Mouse (Mus musculus) forebrain, embryonic 14.5 days (tissue): ENCODE results near the gene Mmrn2. TPM values are rescaled to one million over a fixed set of nuclear protein-coding genes. Genes with fewer than 3 reads are reported as not detected.

Source experiments
- ATAC-seq: fragments of 200-750 bp; cut with Nextera tagmentation; 2 replicates; pipeline ENCODE4 v1.8.0; 2017; ENCODE audit warnings: mild to moderate bottlenecking, moderate library complexity
- DNase-seq: peaks from one replicate; pipeline ENCODE4 v3.0.0-alpha.2; 2015; ENCODE audit warnings: low spot score
- H3K27ac ChIP-seq: fragments of 300-500 bp; sonication (generic); 2 replicates; pipeline ENCODE4 v1.5.1; 2014; ENCODE audit warnings: low read depth, mild to moderate bottlenecking, control low read depth, low read length, moderate library complexity
- H3K27me3 ChIP-seq: fragments of 300-500 bp; sonication (generic); replicated peaks from 2 replicates; pipeline ENCODE4 v1.6.1; 2014; ENCODE audit warnings: low read length, control low read depth, mixed read lengths; ENCODE audit not compliant: control insufficient read depth, insufficient read depth
- H3K36me3 ChIP-seq: fragments of 300-500 bp; sonication (generic); 2 replicates; pipeline ENCODE4 v1.6.1; 2014; ENCODE audit warnings: low read length, control low read depth; ENCODE audit not compliant: control insufficient read depth, insufficient read depth
- H3K4me1 ChIP-seq: fragments of 300-500 bp; sonication (generic); 2 replicates; pipeline ENCODE4 v1.6.1; 2014; ENCODE audit warnings: antibody characterized with exemption, low read length, control low read depth; ENCODE audit not compliant: control insufficient read depth, insufficient read depth
- H3K4me2 ChIP-seq: fragments of 300-500 bp; sonication (generic); 2 replicates; pipeline ENCODE4 v1.6.1; 2014; ENCODE audit warnings: mild to moderate bottlenecking, control low read depth, low read length
- H3K4me3 ChIP-seq: fragments of 300-500 bp; sonication (generic); 2 replicates; pipeline ENCODE4 v1.5.1; 2014; ENCODE audit warnings: low read depth, low read length, control low read depth
- H3K9ac ChIP-seq: fragments of 300-500 bp; sonication (generic); 2 replicates; pipeline ENCODE4 v1.6.1; 2014; ENCODE audit warnings: mild to moderate bottlenecking, low read length, control low read depth, moderate library complexity
- H3K9me3 ChIP-seq: fragments of 300-500 bp; sonication (generic); replicated peaks from 2 replicates; pipeline ENCODE4 v1.6.1; 2016; ENCODE audit warnings: low read length, control low read depth, mixed read lengths; ENCODE audit not compliant: control insufficient read depth
- WGBS: fragments of 180-500 bp; shearing (Covaris S2); extraction: QIAGEN DNeasy Blood & Tissue Kit; methylation state at CpG from one replicate; pipeline ENCODE4 v1.1.7; 2014; 5-methylcytosine and 5-hydroxymethylcytosine counted together
- polyA plus RNA-seq: library from polyadenylated mRNA; unstranded; fragments of >200 nt; fragmentation: Nextera tagmentation; extraction: Ambion mirVana; gene quantifications from 2 replicates; pipeline ENCODE4 v1.2.1, GENCODE M21; 2014

Gene Mmrn2
- polyA plus RNA-seq, 1 experiment from 2014 or later = 3.6 TPM

DNA sequence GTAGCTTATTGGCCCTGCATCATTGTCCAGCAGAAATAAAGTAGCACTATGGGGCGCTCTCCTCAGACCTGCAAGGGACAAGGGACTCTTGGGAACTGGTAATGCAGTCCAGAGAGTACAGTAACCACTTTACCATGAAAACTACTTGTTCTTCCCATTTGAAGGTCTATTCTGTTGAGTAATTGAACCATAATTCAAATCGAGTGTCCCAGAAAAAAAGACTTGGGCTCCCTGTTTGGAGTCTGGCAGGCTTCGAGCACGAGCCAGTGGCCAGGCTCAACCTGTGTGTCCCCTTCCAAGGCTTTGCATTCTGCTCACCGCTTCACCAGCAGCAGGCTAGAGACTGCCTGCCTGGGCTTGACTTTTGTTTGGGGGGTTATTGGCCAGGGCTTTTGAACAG, 30.9 kb upstream of the Mmrn2 start:
- Histone ChIP-seq H3K9ac (no peak overlapping the region), H3K9me3 (no peaks in the 10 kb centered on the region), H3K4me2 (no peak overlapping the region), H3K4me3 (no peak overlapping the region), H3K27me3 (no peaks in the 10 kb centered on the region), H3K27ac (no peak overlapping the region), H3K36me3 (peaks cover 47% of the 10 kb centered on the region), H3K4me1 (no peaks in the 10 kb centered on the region)
- DNase-seq (no peak), ATAC-seq (no peak)
- WGBS = 76% methylated on average over 5 of the region's 5 CpGs

DNA sequence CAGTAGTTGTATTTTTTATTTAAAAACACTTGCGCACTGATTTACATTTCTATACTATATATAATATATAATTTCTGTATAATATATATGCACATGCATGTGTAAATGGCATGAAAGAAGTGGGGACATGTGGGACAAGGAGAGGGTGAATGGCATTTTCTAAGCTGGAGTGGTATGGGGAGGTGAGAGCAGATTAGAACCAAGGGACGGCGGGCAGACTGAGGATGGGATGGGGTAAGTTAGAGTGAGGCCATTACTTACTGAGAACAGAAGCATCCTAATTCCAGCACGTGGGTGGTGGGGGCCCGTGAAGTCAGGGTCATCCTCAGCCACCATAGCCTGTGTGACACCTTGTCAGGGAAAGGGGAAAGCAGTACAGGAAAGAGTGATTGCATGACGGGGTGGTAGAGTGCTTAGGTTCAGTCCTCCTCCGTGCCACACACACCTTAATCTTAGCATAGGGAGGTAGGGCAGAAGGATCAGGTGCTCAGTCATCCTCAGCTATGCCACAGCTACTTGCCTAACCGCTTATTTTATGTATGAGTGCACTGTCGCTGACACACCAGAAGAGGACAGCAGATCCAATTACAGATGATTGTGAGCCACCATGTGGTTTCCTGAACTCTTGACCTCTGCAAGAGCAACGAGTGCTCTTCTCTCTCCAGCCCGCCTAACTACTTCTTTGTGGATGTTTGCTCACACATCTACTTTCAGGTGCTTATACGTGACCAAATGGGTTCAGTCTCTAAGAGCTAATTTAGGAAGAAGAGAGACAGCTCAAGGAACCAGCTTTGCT, 29.3 kb upstream of the Mmrn2 start:
- no peak overlapping the region for H3K4me2 ChIP-seq
- H3K36me3 ChIP-seq = peaks cover 35% of the 10 kb centered on the region
- H3K4me3 ChIP-seq = no peak overlapping the region
- no peak overlapping the region for H3K9ac ChIP-seq
- H3K4me1 ChIP-seq = no peaks in the 10 kb centered on the region
- peak; percentile 15; the same call in 1 of the 2 replicates for ATAC-seq
- peak; percentile 7 for DNase-seq
- no peaks in the 10 kb centered on the region for H3K9me3 ChIP-seq
- H3K27me3 ChIP-seq = no peaks in the 10 kb centered on the region
- H3K27ac ChIP-seq = no peak overlapping the region
- 63% methylated on average over 12 of the region's 12 CpGs for WGBS

DNA sequence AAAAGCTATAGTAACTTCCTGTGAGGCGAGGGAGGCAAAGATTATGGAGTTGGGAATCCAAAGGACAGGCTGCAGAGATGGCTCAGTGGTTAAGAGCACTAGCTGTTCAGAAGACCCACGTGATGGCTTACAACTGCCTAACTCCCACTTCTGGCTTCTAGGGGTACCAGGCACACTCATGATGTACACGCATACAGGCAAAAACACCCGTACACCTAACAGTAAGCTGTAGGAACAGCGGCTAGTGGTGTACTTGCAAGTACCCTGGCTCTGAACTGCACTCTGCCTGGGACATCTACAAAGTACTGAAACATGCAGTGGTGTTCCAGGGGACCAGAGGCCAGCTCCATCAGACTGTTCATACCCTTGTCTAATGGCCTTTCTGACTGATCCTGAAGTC, 28.2 kb upstream of the Mmrn2 start:
- 95% methylated on average over 5 of the region's 5 CpGs for WGBS
- no peak overlapping the region for H3K9ac ChIP-seq
- no peaks in the 10 kb centered on the region for H3K9me3 ChIP-seq
- no peak overlapping the region for H3K4me3 ChIP-seq
- ATAC-seq = no peak
- DNase-seq = no peak
- peaks cover 24% of the 10 kb centered on the region for H3K36me3 ChIP-seq
- no peak overlapping the region for H3K27ac ChIP-seq
- no peak overlapping the region for H3K4me2 ChIP-seq
- no peaks in the 10 kb centered on the region for H3K27me3 ChIP-seq
- no peaks in the 10 kb centered on the region for H3K4me1 ChIP-seq

DNA sequence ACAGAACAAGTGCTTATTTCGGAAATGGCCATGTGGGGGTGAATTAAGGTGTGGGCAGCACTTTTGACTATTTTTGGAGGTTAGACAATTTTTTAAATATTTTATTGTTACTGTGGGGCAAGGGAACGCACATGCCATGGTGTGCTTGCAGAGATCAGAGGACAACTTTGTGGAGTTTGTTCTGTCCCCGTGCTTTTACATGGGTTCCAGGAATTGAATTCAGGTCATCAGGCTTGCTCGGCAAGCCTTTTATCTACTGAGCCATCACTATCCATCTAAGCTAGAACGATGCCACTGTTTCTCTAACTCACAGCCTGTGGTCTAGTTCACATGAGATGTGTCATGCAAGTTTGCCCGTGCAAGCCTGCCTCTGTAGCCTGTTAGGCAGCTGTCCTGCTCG, 27.0 kb upstream of the Mmrn2 start:
- H3K4me3 ChIP-seq = no peak overlapping the region
- H3K9me3 ChIP-seq = no peaks in the 10 kb centered on the region
- no peak overlapping the region for H3K4me2 ChIP-seq
- H3K4me1 ChIP-seq = no peaks in the 10 kb centered on the region
- ATAC-seq (no peak), DNase-seq (no peak)
- H3K27ac ChIP-seq = no peak overlapping the region
- H3K9ac ChIP-seq = no peak overlapping the region
- H3K36me3 ChIP-seq = peaks cover 11% of the 10 kb centered on the region
- H3K27me3 ChIP-seq = no peaks in the 10 kb centered on the region
- 85% methylated on average over 7 of the region's 7 CpGs for WGBS

DNA sequence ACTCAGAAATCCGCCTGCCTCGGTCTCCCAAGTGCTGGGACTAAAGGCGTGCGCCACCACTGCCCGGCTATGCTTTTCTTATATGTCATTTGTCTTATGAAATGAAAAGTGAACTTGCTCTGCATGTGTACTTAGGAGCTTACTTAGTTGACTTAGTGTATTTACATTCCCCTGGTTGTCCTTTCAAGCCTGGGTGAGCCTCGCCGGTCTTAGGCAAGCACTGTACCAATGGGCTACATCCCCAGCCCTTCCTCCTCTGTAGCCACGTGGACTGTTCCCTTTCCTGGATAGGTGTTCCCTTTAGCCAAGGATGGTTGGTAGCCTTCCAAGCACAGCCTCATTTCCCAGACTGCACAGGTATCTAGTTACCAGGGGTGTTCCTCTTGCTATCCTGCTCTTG, 26.3 kb upstream of the Mmrn2 start:
- Histone ChIP-seq H3K27ac (no peak overlapping the region), H3K9ac (no peak overlapping the region), H3K4me3 (no peak overlapping the region), H3K9me3 (no peaks in the 10 kb centered on the region), H3K27me3 (no peaks in the 10 kb centered on the region), H3K36me3 (peaks cover 8% of the 10 kb centered on the region; the same call in 1 of the 2 replicates), H3K4me1 (no peaks in the 10 kb centered on the region), H3K4me2 (no peak overlapping the region)
- ATAC-seq = no peak
- no peak for DNase-seq
- 88% methylated on average over 8 of the region's 8 CpGs for WGBS

DNA sequence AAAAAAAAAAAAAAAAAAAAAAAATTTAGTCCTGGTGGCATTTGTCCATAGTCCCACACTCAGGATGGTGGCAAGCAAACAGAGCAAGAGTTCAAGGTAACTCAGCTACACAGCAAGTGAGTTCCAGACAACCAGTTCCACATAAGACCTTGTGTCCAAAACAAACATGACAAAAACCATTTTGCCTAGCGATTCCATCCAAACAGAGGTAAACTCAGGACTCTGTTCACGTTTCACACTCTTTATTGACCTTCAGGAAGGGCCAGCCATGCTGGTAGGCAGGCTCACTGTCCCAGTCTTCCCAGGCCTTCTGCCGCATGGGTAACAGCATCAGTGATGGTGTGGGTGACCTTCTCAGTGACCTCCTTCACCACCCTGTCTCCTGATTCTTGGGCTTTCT, 23.6 kb upstream of the Mmrn2 start:
- DNase-seq = no peak
- Histone ChIP-seq H3K9me3 (no peaks in the 10 kb centered on the region), H3K27me3 (no peaks in the 10 kb centered on the region), H3K4me1 (no peaks in the 10 kb centered on the region), H3K36me3 (no peaks in the 10 kb centered on the region), H3K27ac (no peak overlapping the region), H3K4me2 (no peak overlapping the region), H3K9ac (no peak overlapping the region), H3K4me3 (no peak overlapping the region)
- no peak for ATAC-seq
- WGBS = 75% methylated on average over 3 of the region's 3 CpGs

DNA sequence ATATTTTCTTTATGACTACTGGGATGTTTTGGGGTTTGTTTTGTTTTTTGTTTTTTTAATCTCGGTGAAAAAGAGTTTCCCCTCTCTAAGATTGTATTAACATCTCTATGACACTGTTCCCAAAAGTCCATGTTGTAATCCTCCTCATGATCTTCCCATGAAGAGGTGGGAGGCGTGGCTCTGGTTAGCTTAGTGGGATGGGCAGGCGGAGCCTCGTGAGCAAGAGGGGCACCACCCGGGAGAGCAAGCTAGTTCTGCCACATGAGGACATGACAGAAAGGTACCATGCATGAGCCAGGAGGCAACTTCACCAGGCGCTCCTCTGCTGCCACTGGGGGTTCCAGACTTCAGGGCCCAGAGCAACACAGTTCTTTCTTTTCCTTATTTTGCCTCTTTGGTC, 22.7 kb upstream of the Mmrn2 start:
- Histone ChIP-seq H3K27me3 (no peaks in the 10 kb centered on the region), H3K36me3 (no peaks in the 10 kb centered on the region), H3K4me1 (no peaks in the 10 kb centered on the region), H3K9me3 (no peaks in the 10 kb centered on the region), H3K4me2 (no peak overlapping the region), H3K4me3 (no peak overlapping the region), H3K27ac (no peak overlapping the region), H3K9ac (no peak overlapping the region)
- DNase-seq (no peak), ATAC-seq (no peak)
- 68% methylated on average over 6 of the region's 6 CpGs for WGBS

DNA sequence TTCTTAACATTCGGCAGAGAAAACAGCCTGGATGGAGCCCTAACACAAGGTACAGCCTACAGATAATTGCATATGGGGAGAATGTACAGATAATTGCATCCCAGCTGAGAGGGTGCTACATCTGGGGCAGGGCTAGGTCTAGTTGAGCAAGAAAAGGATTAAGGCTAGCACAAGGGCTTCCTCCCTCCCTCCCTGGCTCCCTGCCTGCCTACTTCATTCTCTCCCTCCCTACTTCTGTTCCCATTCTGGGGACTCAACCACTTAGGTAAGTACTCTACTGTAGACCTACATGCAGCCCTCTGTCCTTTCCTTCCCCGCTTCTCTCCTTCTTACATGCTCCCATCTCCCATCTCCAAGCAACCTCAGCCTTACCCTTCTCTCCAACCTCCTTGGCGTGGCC, 21.9 kb upstream of the Mmrn2 start:
- no peak for ATAC-seq
- WGBS = 95% methylated on average over 3 of the region's 3 CpGs
- H3K4me1 ChIP-seq = no peaks in the 10 kb centered on the region
- H3K27ac ChIP-seq = no peak overlapping the region
- no peaks in the 10 kb centered on the region for H3K27me3 ChIP-seq
- H3K36me3 ChIP-seq = no peaks in the 10 kb centered on the region
- no peak overlapping the region for H3K4me3 ChIP-seq
- no peaks in the 10 kb centered on the region for H3K9me3 ChIP-seq
- no peak overlapping the region for H3K9ac ChIP-seq
- no peak overlapping the region for H3K4me2 ChIP-seq
- DNase-seq = no peak

DNA sequence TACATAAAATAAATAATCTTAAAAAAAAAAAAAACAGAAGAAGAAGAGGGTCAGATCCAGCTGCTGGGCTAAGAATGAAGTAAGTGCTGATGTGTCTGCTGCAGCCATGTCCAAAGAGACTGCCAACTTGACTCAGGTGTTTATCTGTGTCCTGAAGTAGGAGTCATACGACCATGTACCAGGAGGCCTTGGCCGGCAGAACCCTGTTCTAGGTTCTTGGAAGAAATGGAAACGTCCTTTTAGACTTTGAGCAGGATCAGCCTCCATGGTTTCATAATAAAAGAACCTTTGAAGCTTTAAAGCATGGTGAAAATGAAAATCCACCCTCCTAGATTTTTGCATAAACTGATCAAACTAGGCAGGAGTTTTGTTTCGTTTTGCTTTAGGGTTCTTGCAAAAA, 20.8 kb upstream of the Mmrn2 start:
- H3K9me3 ChIP-seq = no peaks in the 10 kb centered on the region
- no peak for DNase-seq
- 92% methylated on average over 4 of the region's 4 CpGs for WGBS
- no peak overlapping the region for H3K4me3 ChIP-seq
- H3K4me2 ChIP-seq = no peak overlapping the region
- no peaks in the 10 kb centered on the region for H3K27me3 ChIP-seq
- no peak overlapping the region for H3K27ac ChIP-seq
- H3K4me1 ChIP-seq = no peaks in the 10 kb centered on the region
- no peak overlapping the region for H3K9ac ChIP-seq
- ATAC-seq = no peak
- no peaks in the 10 kb centered on the region for H3K36me3 ChIP-seq
